ENCODE assay signal across 11 mouse cellular contexts in genomic region chr4:116403884-116404283, GRCm38 (mm10).
A peak's percentile ranks its signal among the peaks of the same experiment; 100 is the strongest.
DNase-seq lines count a peak whose midpoint lies in the region; ATAC-seq and TF ChIP-seq lines count a peak whose summit lies in the region.
"Had no signal": no experiment of that assay in that cellular context is flagged by ENCODE, and none has a peak within 500 bp of the region (broad histone marks: within the 10 kb centered on the region; RNA-seq: fewer than 3 reads in every experiment).

No protein-coding gene starts in this region.

- H3K4me3 ChIP-seq in cerebellum, adult 2 months (replicated peaks; ENCODE audit: insufficient read depth, low read depth, low read length) = no peak overlapping the region
- peak overlapping the region; percentile 25 for H3K4me3 ChIP-seq in hindbrain, embryonic 13.5 days
- H3K4me3 ChIP-seq in hindbrain, embryonic 11.5 days (ENCODE audit: low read depth, low read length) = no peak overlapping the region
- no peak overlapping the region for H3K4me3 ChIP-seq in MEL (ENCODE audit: control insufficient read depth in 1 of 2, insufficient read depth in 1 of 2, low read depth in 2 of 2, low read length in 2 of 2)
- H3K4me3 ChIP-seq: embryonic facial prominence, embryonic 13.5 days had no signal

- H3K9me3 ChIP-seq in hindbrain, embryonic 13.5 days = no peaks in the 10 kb centered on the region
- H3K9me3 ChIP-seq in hindbrain, embryonic 11.5 days (ENCODE audit: control insufficient read depth, low read length) = no peaks in the 10 kb centered on the region
- H3K9me3 ChIP-seq in MEL (replicated peaks; ENCODE audit: insufficient read depth, low read length) = no peaks in the 10 kb centered on the region
- H3K9me3 ChIP-seq: embryonic facial prominence, embryonic 13.5 days had no signal

- intact Hi-C loops in left cerebral cortex, postnatal 25 days (cut with DNase I) = loop anchor here (5.0 kb wide), 1 partner anchor 242 kb away; no protein-coding TSS in a partner anchor

- DNase-seq in cerebellum, adult 2 months = peak in 1 of 2 experiments; percentile 35
- DNase-seq in cerebellum, adult 11-12 months = no peak
- DNase-seq in hindbrain, embryonic 11.5 days (ENCODE audit: low spot score) = no peak
- DNase-seq in MEL (ENCODE audit: low read depth, low spot score) = peak; percentile 20
- peak; percentile 56 to 59 for DNase-seq in left cerebral cortex, postnatal 25 days (ENCODE audit: low spot score in 2 of 2)
- DNase-seq in kidney, adult 18-20 months = no peak
- no peak for DNase-seq in kidney, adult 11 months
- DNase-seq: kidney, adult 9 months had no signal

- TF ChIP-seq POLR2A in cerebellum, adult 2 months (IDR thresholded peaks at IDR 0.05; ENCODE audit: borderline replicate concordance, insufficient read depth, low read length) = no peak
- TF ChIP-seq POLR2A in MEL (IDR thresholded peaks at IDR 0.05; ENCODE audit: control insufficient read depth in 1 of 2, insufficient read depth in 1 of 2, low read depth in 1 of 2, low read length in 2 of 2, poor library complexity in 1 of 2) = no peak

- TF ChIP-seq RAD21 in MEL (IDR thresholded peaks at IDR 0.05; ENCODE audit: low read depth, low read length) = no peak

- 34% methylated on average over 2 of the region's 2 CpGs for WGBS in cerebellum, adult 2 months
- 80% methylated on average over 2 of the region's 2 CpGs for WGBS in hindbrain, embryonic 13.5 days
- WGBS in hindbrain, embryonic 11.5 days = 89% methylated on average over 2 of the region's 2 CpGs

- peak overlapping the region; percentile 53 for H3K4me2 ChIP-seq in hindbrain, embryonic 13.5 days
- no peak overlapping the region for H3K4me2 ChIP-seq in hindbrain, embryonic 11.5 days (replicated peaks; ENCODE audit: low read depth, low read length)
- H3K4me2 ChIP-seq: embryonic facial prominence, embryonic 13.5 days had no signal

- no peak overlapping the region for H3K9ac ChIP-seq in hindbrain, embryonic 13.5 days
- no peak overlapping the region for H3K9ac ChIP-seq in hindbrain, embryonic 11.5 days (ENCODE audit: low read depth, low read length)
- H3K9ac ChIP-seq in MEL (ENCODE audit: control insufficient read depth, low read depth, low read length, poor library complexity, severe bottlenecking) = no peak overlapping the region
- H3K9ac ChIP-seq: embryonic facial prominence, embryonic 13.5 days had no signal

- H3K27me3 ChIP-seq in cerebellum, adult 2 months (ENCODE audit: control insufficient read depth, insufficient read depth, low read length) = no peaks in the 10 kb centered on the region; the same call in 1 of the 2 replicates
- no peaks in the 10 kb centered on the region for H3K27me3 ChIP-seq in hindbrain, embryonic 13.5 days
- H3K27me3 ChIP-seq in hindbrain, embryonic 11.5 days (ENCODE audit: control insufficient read depth, insufficient read depth, low read length) = no peaks in the 10 kb centered on the region
- H3K27me3 ChIP-seq in MEL (ENCODE audit: control insufficient read depth in 1 of 2, insufficient read depth in 2 of 2, low read length in 2 of 2) = no peaks in the 10 kb centered on the region
- H3K27me3 ChIP-seq: embryonic facial prominence, embryonic 13.5 days had no signal

- peak; percentile 16; the same call in 1 of the 2 replicates for TF ChIP-seq CTCF in cerebellum, adult 2 months (IDR thresholded peaks at IDR 0.05; ENCODE audit: borderline replicate concordance, insufficient read depth, low read depth, low read length)
- TF ChIP-seq CTCF in MEL (IDR thresholded peaks at IDR 0.05 in 2 of 3, conservative IDR thresholded peaks at IDR 0.05 in 1 of 3; ENCODE audit: control insufficient read depth in 1 of 3, insufficient read depth in 1 of 3, low read depth in 2 of 3, low read length in 3 of 3, poor library complexity in 1 of 3, severe bottlenecking in 1 of 3) = peak in 1 of 3 experiments; percentile 15; a peak in 2 of 6 replicates

- H3K36me3 ChIP-seq in hindbrain, embryonic 13.5 days = no peaks in the 10 kb centered on the region
- H3K36me3 ChIP-seq in hindbrain, embryonic 11.5 days (ENCODE audit: control insufficient read depth, insufficient read depth, low read length) = no peaks in the 10 kb centered on the region
- peaks cover 0 to 27% of the 10 kb centered on the region in 2 experiments; a peak in 2 of 4 replicates for H3K36me3 ChIP-seq in MEL (ENCODE audit: control insufficient read depth in 1 of 2, insufficient read depth in 2 of 2, low read length in 2 of 2)
- H3K36me3 ChIP-seq: embryonic facial prominence, embryonic 13.5 days had no signal

- ATAC-seq in hindbrain, embryonic 13.5 days (ENCODE audit: low FRiP score) = no peak
- ATAC-seq in hindbrain, embryonic 11.5 days (ENCODE audit: low FRiP score) = no peak

- no peak overlapping the region for H3K27ac ChIP-seq in cerebellum, adult 2 months (ENCODE audit: insufficient read depth, low read length)
- 0 out of 2 replicates have a peak overlapping the region, but pooled peaks have one; percentile 13 for H3K27ac ChIP-seq in hindbrain, embryonic 13.5 days
- H3K27ac ChIP-seq in hindbrain, embryonic 11.5 days (ENCODE audit: low read depth, low read length) = no peak overlapping the region
- H3K27ac ChIP-seq in MEL (ENCODE audit: control insufficient read depth, low read depth, low read length) = no peak overlapping the region
- H3K27ac ChIP-seq: embryonic facial prominence, embryonic 13.5 days; macrophage had no signal

- TF ChIP-seq EP300 in MEL (IDR thresholded peaks at IDR 0.05; ENCODE audit: low read depth in 1 of 2, low read length in 2 of 2) = no peak

- H3K79me2 ChIP-seq in MEL (ENCODE audit: control insufficient read depth, insufficient read depth, low read length, poor library complexity) = peaks cover 3% of the 10 kb centered on the region; the same call in 1 of the 2 replicates

- H3K4me1 ChIP-seq in cerebellum, adult 2 months (ENCODE audit: control insufficient read depth, insufficient read depth, low read length) = no peaks in the 10 kb centered on the region; the same call in 1 of the 2 replicates
- H3K4me1 ChIP-seq in hindbrain, embryonic 13.5 days (replicated peaks) = peaks cover 22% of the 10 kb centered on the region
- no peaks in the 10 kb centered on the region; the same call in 1 of the 2 replicates for H3K4me1 ChIP-seq in hindbrain, embryonic 11.5 days (replicated peaks; ENCODE audit: control insufficient read depth, insufficient read depth, low read length)
- peaks cover 2 to 17% of the 10 kb centered on the region in 2 experiments; a peak in 3 of 4 replicates for H3K4me1 ChIP-seq in MEL (ENCODE audit: control insufficient read depth in 1 of 2, insufficient read depth in 2 of 2, low read length in 2 of 2)

TF ChIP-seq in MEL, 35 proteins besides CTCF, POLR2A, EP300 and RAD21:
- TF ChIP-seq ZC3H11A (IDR thresholded peaks at IDR 0.05; ENCODE audit: low read depth, low read length) (no peak), SMC3 (IDR thresholded peaks at IDR 0.05; ENCODE audit: low read depth, low read length) (peak; percentile 15; the same call in 1 of the 2 replicates)

Comparison
In these comparisons a context has a peak if more than half of its experiments do, and no peak if none do; other contexts are left out.
1. DNase-seq: peak in MEL (single experiment) and left cerebral cortex, postnatal 25 days (2 of 2); none in cerebellum, adult 11-12 months (single experiment), hindbrain, embryonic 11.5 days (single experiment), kidney, adult 18-20 months (single experiment) and kidney, adult 11 months (single experiment).